Mouse (Mus musculus) cerebellum, postnatal 14 days (tissue): ENCODE results near the gene Mrpl9.

Experiments
- DNase-seq, 2 experiments: peaks; one replicate each; pipeline ENCODE4 v3.0.0; 2021; ENCODE audit warnings: mixed read lengths in 2 of 2

The Mrpl9 gene

DNA sequence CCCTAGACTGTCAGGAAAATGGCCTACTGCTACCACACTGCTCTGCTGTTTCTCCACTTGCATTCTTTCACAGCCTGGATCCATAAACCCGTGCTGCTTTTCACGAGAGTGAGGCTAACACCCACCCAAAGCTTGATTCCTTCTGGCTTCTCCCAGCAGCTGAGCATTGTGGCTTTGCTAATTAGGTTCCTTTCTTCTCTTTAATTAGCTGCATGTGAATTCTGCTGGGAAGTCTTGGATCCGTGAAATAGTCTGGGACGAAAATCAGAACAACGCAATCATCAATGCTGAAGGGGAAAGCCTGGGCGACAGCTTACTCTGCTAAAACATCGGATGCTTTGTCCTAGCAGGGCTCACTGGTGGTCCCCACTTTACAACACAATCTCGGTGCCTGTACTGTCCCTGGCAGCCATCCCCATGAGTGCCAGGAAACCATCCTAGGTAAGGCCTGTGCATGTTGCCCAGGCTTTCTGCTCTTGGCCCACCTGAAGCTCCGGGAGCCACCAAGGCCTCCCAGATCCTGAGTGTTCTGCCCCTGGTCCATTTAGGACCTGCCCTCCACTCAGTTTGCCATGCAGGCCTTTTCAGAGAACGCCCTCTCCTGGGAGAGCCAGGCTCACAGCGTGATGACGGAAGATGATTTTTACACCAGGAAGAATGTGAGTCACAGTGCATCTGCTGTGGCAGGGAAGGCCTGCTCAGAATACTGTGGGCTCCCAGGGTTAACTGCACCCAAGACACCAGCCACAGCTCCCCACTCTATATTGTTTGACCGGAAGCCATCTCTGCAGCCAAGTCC is 22.7 kb downstream of the Mrpl9 start:
- DNase-seq: no peak

DNA sequence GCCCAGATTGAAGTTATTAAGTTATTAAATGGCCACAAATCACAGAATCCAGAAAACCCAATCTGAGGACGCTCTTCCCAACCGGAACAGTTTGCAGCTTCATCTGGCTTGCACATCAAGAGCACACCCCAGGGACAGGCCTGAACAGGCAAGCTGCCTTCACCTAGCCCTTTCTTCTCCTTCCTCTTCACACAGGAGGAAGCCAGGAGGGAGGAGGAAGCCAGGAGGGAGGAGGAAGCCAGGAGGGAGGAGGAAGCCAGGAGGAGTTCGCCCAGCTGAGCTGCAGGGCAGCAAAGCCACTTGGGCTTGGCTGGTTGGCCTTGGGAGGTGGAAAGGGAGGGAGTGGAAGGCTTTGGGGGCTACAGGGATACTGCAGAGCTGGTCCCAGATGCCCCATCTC is 25.8 kb downstream of the Mrpl9 start:
- no peak for DNase-seq

DNA sequence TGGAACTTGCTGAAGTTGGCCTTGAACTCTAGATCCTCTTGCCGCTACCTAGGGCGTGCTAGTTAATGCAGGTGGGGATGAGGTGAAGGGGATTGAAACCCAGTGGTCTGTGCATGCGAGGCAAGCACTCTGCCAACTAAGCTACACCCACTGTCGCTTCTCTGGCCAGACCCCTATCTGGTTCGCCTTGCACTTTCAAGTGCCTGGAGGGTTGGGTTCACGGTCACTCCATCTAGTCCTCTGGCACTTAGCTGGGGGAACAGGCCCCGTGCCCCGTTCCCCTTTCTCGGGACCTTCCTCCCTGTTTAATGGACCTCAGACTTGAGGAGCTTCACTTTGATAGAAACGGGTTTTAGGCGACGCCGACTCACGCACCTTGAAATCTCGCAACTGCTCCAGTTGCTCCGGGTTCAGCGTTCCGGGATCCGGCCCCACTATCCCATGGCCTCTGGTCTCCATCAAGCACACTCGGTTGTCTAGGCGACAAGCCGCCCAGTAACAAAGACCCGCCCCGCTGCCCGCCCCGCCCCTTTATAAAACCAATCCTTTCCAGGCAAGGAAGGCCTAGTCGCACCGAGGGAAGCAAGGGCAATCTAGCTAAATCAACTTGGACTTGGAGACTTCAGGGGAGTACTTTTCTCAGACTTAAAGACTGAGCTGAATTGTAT is 29.5 kb downstream of the Mrpl9 start:
- peak in 1 of 2 experiments; percentile 38 for DNase-seq

GRCm38 (mm10) chr3:94473115-94473505 is 30.0 kb downstream of the Mrpl9 start:
- no peak for DNase-seq

GRCm38 (mm10) chr3:94473567-94474232 is 30.6 kb downstream of the Mrpl9 start:
- peak; percentile 54 to 62 for DNase-seq

GRCm38 (mm10) chr3:94476301-94477035 is 33.4 kb downstream of the Mrpl9 start:
- peak in 1 of 2 experiments; percentile 31 for DNase-seq

DNA sequence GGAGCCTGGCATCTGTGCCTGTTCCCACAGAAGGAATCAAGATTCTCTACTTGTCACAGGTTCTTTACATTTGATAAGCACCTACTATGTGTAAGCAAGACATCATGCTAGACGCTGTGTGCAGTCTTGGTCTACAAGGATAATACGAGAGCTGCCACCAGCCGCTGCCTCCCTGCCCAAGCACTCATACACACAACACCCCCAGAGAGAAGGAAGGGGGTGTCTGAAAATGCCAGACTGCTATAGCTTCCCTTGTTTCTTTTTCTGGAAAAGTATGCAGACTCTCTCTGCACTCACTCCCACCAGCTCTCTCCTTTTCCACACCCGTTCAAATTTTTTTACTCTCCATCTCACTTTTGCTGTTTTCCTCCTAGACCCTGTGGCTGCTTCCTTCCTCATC is 34.3 kb downstream of the Mrpl9 start:
- peak; percentile 40 to 56 for DNase-seq

GRCm38 (mm10) chr3:94477981-94478422 is 34.9 kb downstream of the Mrpl9 start, which contains the start of gene Celf3:
Gene Celf3, plus strand, starts transcription at chr3:94478295.
- peak; percentile 88 to 89 for DNase-seq

DNA sequence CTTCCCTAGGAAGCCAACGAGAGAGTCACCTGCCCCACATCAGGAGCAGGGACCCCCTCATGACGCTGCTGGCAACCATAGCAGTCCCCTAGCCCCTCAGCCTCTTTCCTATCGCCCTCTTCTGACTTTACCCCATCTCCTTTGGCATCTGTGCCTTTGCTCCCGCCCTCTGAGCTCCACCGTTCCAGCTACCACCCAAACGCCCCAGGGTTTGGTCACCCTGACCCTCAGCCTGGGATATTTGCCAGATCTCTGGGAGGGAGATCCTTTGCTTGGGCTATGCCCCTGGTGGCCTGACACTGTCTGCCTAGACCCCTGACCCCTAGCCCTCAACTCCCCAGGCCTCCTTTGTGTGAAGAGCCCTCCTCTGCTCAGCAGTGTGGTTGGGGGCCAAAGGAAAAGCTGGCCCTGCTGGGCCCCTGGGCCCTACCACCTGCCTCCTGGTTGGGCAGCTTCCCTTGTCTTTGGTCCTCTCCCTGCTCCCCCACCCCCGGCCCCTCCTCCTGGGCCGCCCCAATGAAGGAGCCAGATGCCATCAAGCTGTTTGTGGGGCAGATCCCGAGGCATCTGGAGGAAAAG is 35.6 kb downstream of the Mrpl9 start:
- DNase-seq: peak; percentile 62 to 63

GRCm38 (mm10) chr3:94479564-94479963 is 36.4 kb downstream of the Mrpl9 start:
- no peak for DNase-seq

GRCm38 (mm10) chr3:94480291-94480884 is 37.3 kb downstream of the Mrpl9 start, which contains the start of gene Riiad1:
Gene Riiad1, minus strand, starts transcription at chr3:94480341.
- DNase-seq: peak in 1 of 2 experiments; percentile 36

GRCm38 (mm10) chr3:94481429-94481828 is 38.3 kb downstream of the Mrpl9 start:
- DNase-seq: peak in 1 of 2 experiments; percentile 26

DNA sequence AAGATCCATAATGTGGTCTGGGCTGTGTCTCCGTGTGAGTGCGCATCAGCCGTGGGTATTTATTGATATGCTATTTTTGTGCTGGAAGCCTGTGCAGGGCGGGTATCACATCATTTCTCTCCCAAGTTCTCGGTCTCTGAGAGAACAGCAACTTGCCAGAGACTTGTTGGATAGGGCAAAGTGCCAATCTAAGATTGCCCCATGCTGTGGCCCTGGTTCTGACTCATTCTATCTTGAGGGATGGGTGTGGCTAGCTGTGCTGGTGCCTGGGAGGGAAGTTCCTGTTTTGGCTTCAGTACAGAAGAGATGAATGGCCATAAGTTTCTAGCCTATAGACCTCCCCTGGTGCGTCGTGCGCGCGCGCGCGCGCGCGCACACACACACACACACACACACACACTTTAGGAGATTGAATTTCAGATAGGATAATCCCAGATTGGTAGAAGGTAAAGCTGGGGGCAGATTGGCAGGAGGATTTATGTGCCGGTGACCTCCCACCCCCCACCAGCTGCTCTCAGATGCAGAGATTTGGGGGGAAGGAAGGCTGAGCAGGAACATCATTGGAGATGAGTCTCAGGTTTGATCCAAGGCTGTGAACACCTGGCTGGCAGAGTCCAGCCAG is 39.8 kb downstream of the Mrpl9 start:
- peak in 1 of 2 experiments; percentile 57 for DNase-seq

DNA sequence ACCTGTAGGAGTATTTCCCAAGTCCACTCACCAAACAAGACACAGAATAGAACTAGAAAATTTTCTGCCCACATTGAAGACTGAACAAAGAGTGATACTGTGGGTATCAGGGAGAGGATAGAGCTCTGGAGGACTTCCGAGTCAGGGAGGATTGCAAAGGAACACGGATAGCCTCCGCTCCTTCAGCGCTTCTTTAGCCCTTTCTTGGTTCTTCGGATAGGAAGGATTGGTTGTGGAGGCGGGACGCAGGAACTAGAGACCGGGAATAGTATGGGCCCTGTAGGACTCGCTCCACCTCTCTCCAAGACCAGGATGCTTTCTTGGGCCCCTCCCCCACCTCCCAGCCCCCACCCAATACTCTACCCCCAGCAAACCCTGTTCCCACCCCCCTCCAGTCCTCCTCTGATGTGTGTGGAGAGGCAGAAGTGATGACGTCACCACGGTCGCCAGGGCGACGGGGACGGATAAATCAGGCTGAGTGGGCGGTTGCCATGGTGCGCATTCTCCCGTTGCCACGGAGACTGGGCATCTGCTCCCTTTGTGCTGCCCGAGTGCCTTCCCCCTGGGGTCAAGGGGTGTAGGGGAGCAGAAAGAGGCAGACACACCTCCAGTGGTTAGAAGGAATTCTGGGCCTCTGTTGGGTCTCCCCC is 40.8 kb downstream of the Mrpl9 start:
- peak; percentile 92 to 95 for DNase-seq

DNA sequence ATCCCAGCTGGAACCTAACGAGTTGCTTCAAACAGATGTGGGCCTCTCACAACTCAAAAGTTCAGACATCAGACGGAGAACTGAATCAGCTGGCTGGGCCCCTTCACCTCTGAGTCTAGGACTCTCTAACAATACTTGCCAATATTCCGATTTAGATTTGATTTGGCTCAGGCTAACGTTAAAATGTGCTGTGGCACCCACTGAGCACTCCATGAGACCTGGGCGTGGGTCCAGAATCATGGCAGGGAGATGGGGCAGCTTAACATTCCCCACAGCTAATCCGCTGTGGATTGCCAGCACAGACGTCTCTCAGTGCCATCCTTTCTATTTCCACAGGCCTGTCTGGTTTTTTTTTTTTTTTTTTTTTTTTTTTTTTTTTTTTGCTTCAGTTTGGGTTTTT is 42.8 kb downstream of the Mrpl9 start:
- peak in 1 of 2 experiments; percentile 45 for DNase-seq

DNA sequence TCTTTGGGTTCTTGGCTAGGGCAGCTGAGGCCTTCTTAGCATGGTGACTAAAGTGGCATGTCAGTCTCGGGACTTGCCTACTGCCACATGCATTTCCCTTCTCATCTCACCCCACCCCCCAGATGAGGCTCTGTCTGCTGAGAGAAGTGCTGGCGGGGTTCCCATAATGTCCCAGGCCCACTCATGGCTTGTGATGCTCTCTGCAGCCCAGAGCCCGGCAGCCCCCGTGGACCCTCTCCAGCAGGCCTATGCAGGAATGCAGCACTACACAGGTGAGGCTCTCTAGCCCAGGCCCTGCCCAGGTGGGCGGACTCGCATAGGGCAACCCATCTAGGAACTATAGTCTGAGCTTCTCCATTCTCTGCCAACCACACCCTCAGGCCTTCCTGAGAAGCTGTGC is 44.5 kb downstream of the Mrpl9 start:
- peak in 1 of 2 experiments; percentile 46 for DNase-seq

GRCm38 (mm10) chr3:94497162-94497561 is 54.0 kb downstream of the Mrpl9 start:
- no peak for DNase-seq
